Mouse (Mus musculus) heart, embryonic 12.5 days (tissue): ENCODE results near the gene Il1rapl1. TPM values are rescaled to one million over a fixed set of nuclear protein-coding genes. Genes with fewer than 3 reads are reported as not detected.
A peak's percentile ranks its signal among the peaks of the same experiment; 100 is the strongest.
"Not testable (repeated sequence)": the region's sequence is repeated elsewhere in the genome, so short reads cannot be mapped to it uniquely, and the experiment has no call there.

ENCODE experiments used
- ATAC-seq: fragments of 200-750 bp; cut with Nextera tagmentation; 2 replicates; pipeline ENCODE4 v1.8.0; 2017; ENCODE audit warnings: moderate TSS enrichment, moderate library complexity; ENCODE audit not compliant: insufficient number of reproducible peaks, low FRiP score
- H3K27ac ChIP-seq: fragments of 300-500 bp; sonication (generic); 2 replicates; pipeline ENCODE4 v1.5.1; 2016; ENCODE audit warnings: mild to moderate bottlenecking, moderate library complexity; ENCODE audit not compliant: poor library complexity, severe bottlenecking
- H3K27me3 ChIP-seq: fragments of 300-500 bp; sonication (generic); replicated peaks from 2 replicates; pipeline ENCODE4 v1.6.1; 2016; ENCODE audit warnings: mild to moderate bottlenecking, moderate library complexity
- H3K36me3 ChIP-seq: fragments of 300-500 bp; sonication (generic); 2 replicates; pipeline ENCODE4 v1.6.1; 2016; ENCODE audit warnings: mild to moderate bottlenecking, moderate library complexity
- H3K4me1 ChIP-seq: fragments of 300-500 bp; sonication (generic); replicated peaks from 2 replicates; pipeline ENCODE4 v1.6.1; 2016; ENCODE audit warnings: mild to moderate bottlenecking
- H3K4me2 ChIP-seq: fragments of 300-500 bp; sonication (generic); 2 replicates; pipeline ENCODE4 v1.6.1; 2016; ENCODE audit warnings: mild to moderate bottlenecking, moderate library complexity
- H3K4me3 ChIP-seq: fragments of 300-500 bp; sonication (generic); 2 replicates; pipeline ENCODE4 v1.5.1; 2016; ENCODE audit warnings: mild to moderate bottlenecking
- H3K9ac ChIP-seq: fragments of 300-500 bp; sonication (generic); 2 replicates; pipeline ENCODE4 v1.6.1; 2016; ENCODE audit warnings: mild to moderate bottlenecking, moderate library complexity
- H3K9me3 ChIP-seq: fragments of 300-500 bp; sonication (generic); replicated peaks from 2 replicates; pipeline ENCODE4 v1.6.1; 2016; ENCODE audit warnings: mild to moderate bottlenecking, moderate library complexity
- WGBS: fragments of 180-500 bp; shearing (Covaris S2); methylation state at CpG from one replicate; pipeline ENCODE4 v1.1.7; 2016; 5-methylcytosine and 5-hydroxymethylcytosine counted together
- polyA plus RNA-seq: library from polyadenylated mRNA; unstranded; fragments of >200 nt; fragmentation: Nextera tagmentation; extraction: Ambion mirVana; gene quantifications from 2 replicates; pipeline ENCODE4 v1.2.1, GENCODE M21; 2016

Il1rapl1 gene
- polyA plus RNA-seq, 1 experiment from 2014 or later = 0.26 TPM

GRCm38 (mm10) chrX:87655644-87656043 is 459.8 kb downstream of the Il1rapl1 start:
- no peaks in the 10 kb centered on the region for H3K9me3 ChIP-seq
- H3K4me3 ChIP-seq = no peak overlapping the region
- ATAC-seq = no peak
- no peaks in the 10 kb centered on the region for H3K4me1 ChIP-seq
- 29% methylated on average over 2 of the region's 2 CpGs for WGBS
- no peak overlapping the region for H3K9ac ChIP-seq
- no peaks in the 10 kb centered on the region for H3K27me3 ChIP-seq
- no peaks in the 10 kb centered on the region for H3K36me3 ChIP-seq
- H3K27ac ChIP-seq = no peak overlapping the region
- H3K4me2 ChIP-seq = no peak overlapping the region

GRCm38 (mm10) chrX:87600914-87601313 is 514.5 kb downstream of the Il1rapl1 start:
- Histone ChIP-seq H3K9ac (no peak overlapping the region), H3K36me3 (no peaks in the 10 kb centered on the region), H3K4me2 (no peak overlapping the region), H3K9me3 (no peaks in the 10 kb centered on the region), H3K4me3 (no peak overlapping the region), H3K27ac (no peak overlapping the region), H3K4me1 (no peaks in the 10 kb centered on the region), H3K27me3 (no peaks in the 10 kb centered on the region)
- ATAC-seq = no peak

- no peak for ATAC-seq
- no peak overlapping the region for H3K27ac ChIP-seq
- H3K9me3 ChIP-seq = no peaks in the 10 kb centered on the region
- H3K4me1 ChIP-seq = no peaks in the 10 kb centered on the region
- H3K36me3 ChIP-seq = no peaks in the 10 kb centered on the region
- no peak overlapping the region for H3K4me3 ChIP-seq
- no peak overlapping the region for H3K4me2 ChIP-seq
- no peak overlapping the region for H3K9ac ChIP-seq
- no peaks in the 10 kb centered on the region for H3K27me3 ChIP-seq
These were observed 607.4 kb downstream of the Il1rapl1 start for GRCm38 (mm10) chrX:87507997-87508396.

GRCm38 (mm10) chrX:87502604-87503003 is 612.8 kb downstream of the Il1rapl1 start:
- Histone ChIP-seq H3K27me3 (no peaks in the 10 kb centered on the region), H3K4me1 (no peaks in the 10 kb centered on the region), H3K4me2 (no peak overlapping the region), H3K27ac (no peak overlapping the region), H3K9me3 (no peaks in the 10 kb centered on the region), H3K36me3 (no peaks in the 10 kb centered on the region), H3K4me3 (no peak overlapping the region), H3K9ac (no peak overlapping the region)
- no peak for ATAC-seq
- 78% methylated on average over 5 of the region's 5 CpGs for WGBS

- no peaks in the 10 kb centered on the region for H3K36me3 ChIP-seq
- H3K27me3 ChIP-seq = no peaks in the 10 kb centered on the region
- H3K27ac ChIP-seq = no peak overlapping the region
- H3K4me2 ChIP-seq = no peak overlapping the region
- 86% methylated on average over 1 of the region's 1 CpGs for WGBS
- no peaks in the 10 kb centered on the region for H3K9me3 ChIP-seq
- no peak for ATAC-seq
- no peak overlapping the region for H3K9ac ChIP-seq
- H3K4me1 ChIP-seq = no peaks in the 10 kb centered on the region
- H3K4me3 ChIP-seq = no peak overlapping the region
These were observed 632.0 kb downstream of the Il1rapl1 start for GRCm38 (mm10) chrX:87483416-87483815.

- WGBS = 51% methylated on average over 11 of the region's 11 CpGs
- not testable (repeated sequence) for H3K27me3 ChIP-seq, H3K9ac ChIP-seq, H3K36me3 ChIP-seq, H3K27ac ChIP-seq, H3K4me2 ChIP-seq, H3K9me3 ChIP-seq, H3K4me3 ChIP-seq, H3K4me1 ChIP-seq
- peak; percentile 93 for ATAC-seq
These were observed 877.3 kb downstream of the Il1rapl1 start for GRCm38 (mm10) chrX:87238191-87238590.

GRCm38 (mm10) chrX:87225280-87225679 is 890.2 kb downstream of the Il1rapl1 start:
- Histone ChIP-seq H3K9ac (no peak overlapping the region), H3K27ac (no peak overlapping the region), H3K36me3 (no peaks in the 10 kb centered on the region), H3K4me2 (no peak overlapping the region), H3K4me3 (no peak overlapping the region), H3K27me3 (no peaks in the 10 kb centered on the region), H3K4me1 (no peaks in the 10 kb centered on the region), H3K9me3 (no peaks in the 10 kb centered on the region)
- ATAC-seq = no peak

GRCm38 (mm10) chrX:87002296-87002695 is 1113.1 kb downstream of the Il1rapl1 start:
- no peak overlapping the region for H3K9ac ChIP-seq
- no peak overlapping the region for H3K4me2 ChIP-seq
- H3K9me3 ChIP-seq = no peaks in the 10 kb centered on the region
- no peaks in the 10 kb centered on the region for H3K36me3 ChIP-seq
- no peak for ATAC-seq
- H3K27me3 ChIP-seq = no peaks in the 10 kb centered on the region
- no peaks in the 10 kb centered on the region for H3K4me1 ChIP-seq
- H3K4me3 ChIP-seq = no peak overlapping the region
- no peak overlapping the region for H3K27ac ChIP-seq

GRCm38 (mm10) chrX:86955126-86955525 is 1160.3 kb downstream of the Il1rapl1 start:
- Histone ChIP-seq H3K4me3 (no peak overlapping the region), H3K9me3 (no peaks in the 10 kb centered on the region), H3K36me3 (no peaks in the 10 kb centered on the region), H3K27me3 (no peaks in the 10 kb centered on the region), H3K4me2 (no peak overlapping the region), H3K27ac (no peak overlapping the region), H3K9ac (no peak overlapping the region), H3K4me1 (no peaks in the 10 kb centered on the region)
- WGBS = 55% methylated on average over 1 of the region's 1 CpGs
- ATAC-seq = no peak

GRCm38 (mm10) chrX:86954614-86955013 is 1160.8 kb downstream of the Il1rapl1 start:
- Histone ChIP-seq H3K27me3 (no peaks in the 10 kb centered on the region), H3K4me2 (no peak overlapping the region), H3K4me3 (no peak overlapping the region), H3K36me3 (no peaks in the 10 kb centered on the region), H3K27ac (no peak overlapping the region), H3K9me3 (no peaks in the 10 kb centered on the region), H3K4me1 (no peaks in the 10 kb centered on the region), H3K9ac (no peak overlapping the region)
- ATAC-seq = no peak
- whole genome bisulfite sequencing = 85% methylated on average over 1 of the region's 1 CpGs

- H3K36me3 ChIP-seq = no peaks in the 10 kb centered on the region
- no peaks in the 10 kb centered on the region for H3K4me1 ChIP-seq
- H3K4me2 ChIP-seq = no peak overlapping the region
- no peak overlapping the region for H3K4me3 ChIP-seq
- no peaks in the 10 kb centered on the region for H3K9me3 ChIP-seq
- WGBS = 51% methylated on average over 2 of the region's 2 CpGs
- H3K27ac ChIP-seq = no peak overlapping the region
- ATAC-seq = no peak
- H3K9ac ChIP-seq = no peak overlapping the region
- H3K27me3 ChIP-seq = no peaks in the 10 kb centered on the region
These were observed 1164.5 kb downstream of the Il1rapl1 start for GRCm38 (mm10) chrX:86950940-86951339.

- Histone ChIP-seq H3K9me3 (no peaks in the 10 kb centered on the region), H3K4me1 (no peaks in the 10 kb centered on the region), H3K36me3 (no peaks in the 10 kb centered on the region), H3K27me3 (no peaks in the 10 kb centered on the region), H3K9ac (no peak overlapping the region), H3K4me3 (no peak overlapping the region), H3K27ac (no peak overlapping the region), H3K4me2 (no peak overlapping the region)
- ATAC-seq = no peak
These were observed 1166.3 kb downstream of the Il1rapl1 start for GRCm38 (mm10) chrX:86949112-86949511.
